Mouse (Mus musculus) hindbrain, embryonic 10.5 days (tissue): ENCODE measurements around the gene Sh3d19. TPM values are rescaled to one million over a fixed set of nuclear protein-coding genes. Genes with fewer than 3 reads are reported as not detected.

ENCODE experiments used
- DNase-seq: peaks from one replicate; pipeline ENCODE4 v3.0.0-alpha.2; 2017; ENCODE audit warnings: low spot score
- H3K27ac ChIP-seq: fragments of 300-500 bp; sonication (generic); 2 replicates; pipeline ENCODE4 v1.5.1; 2016; ENCODE audit warnings: mild to moderate bottlenecking, moderate library complexity
- H3K27me3 ChIP-seq: fragments of 300-500 bp; sonication (generic); 2 replicates; pipeline ENCODE4 v1.6.1; 2016; ENCODE audit warnings: mild to moderate bottlenecking; ENCODE audit not compliant: poor library complexity, insufficient read depth, severe bottlenecking
- H3K36me3 ChIP-seq: fragments of 300-500 bp; sonication (generic); 2 replicates; pipeline ENCODE4 v1.6.1; 2016; ENCODE audit warnings: mild to moderate bottlenecking, moderate library complexity
- H3K4me1 ChIP-seq: fragments of 300-500 bp; sonication (generic); replicated peaks from 2 replicates; pipeline ENCODE4 v1.6.1; 2016; ENCODE audit warnings: mild to moderate bottlenecking
- H3K4me3 ChIP-seq: fragments of 300-500 bp; sonication (generic); 2 replicates; pipeline ENCODE4 v1.5.1; 2016; ENCODE audit warnings: mild to moderate bottlenecking, moderate library complexity
- H3K9me3 ChIP-seq: fragments of 300-500 bp; sonication (generic); 2 replicates; pipeline ENCODE4 v1.6.1; 2016; ENCODE audit warnings: mild to moderate bottlenecking, moderate library complexity
- WGBS: fragments of 180-500 bp; shearing (Covaris S2); methylation state at CpG from one replicate; pipeline ENCODE4 v1.1.7; 2016; 5-methylcytosine and 5-hydroxymethylcytosine counted together
- polyA plus RNA-seq: library from polyadenylated mRNA; unstranded; fragments of >200 nt; fragmentation: Nextera tagmentation; extraction: Ambion mirVana; gene quantifications from 2 replicates; pipeline ENCODE4 v1.2.1, GENCODE M21; 2016

Gene Sh3d19
- polyA plus RNA-seq, 1 experiment from 2014 or later = 9.0 TPM

DNA sequence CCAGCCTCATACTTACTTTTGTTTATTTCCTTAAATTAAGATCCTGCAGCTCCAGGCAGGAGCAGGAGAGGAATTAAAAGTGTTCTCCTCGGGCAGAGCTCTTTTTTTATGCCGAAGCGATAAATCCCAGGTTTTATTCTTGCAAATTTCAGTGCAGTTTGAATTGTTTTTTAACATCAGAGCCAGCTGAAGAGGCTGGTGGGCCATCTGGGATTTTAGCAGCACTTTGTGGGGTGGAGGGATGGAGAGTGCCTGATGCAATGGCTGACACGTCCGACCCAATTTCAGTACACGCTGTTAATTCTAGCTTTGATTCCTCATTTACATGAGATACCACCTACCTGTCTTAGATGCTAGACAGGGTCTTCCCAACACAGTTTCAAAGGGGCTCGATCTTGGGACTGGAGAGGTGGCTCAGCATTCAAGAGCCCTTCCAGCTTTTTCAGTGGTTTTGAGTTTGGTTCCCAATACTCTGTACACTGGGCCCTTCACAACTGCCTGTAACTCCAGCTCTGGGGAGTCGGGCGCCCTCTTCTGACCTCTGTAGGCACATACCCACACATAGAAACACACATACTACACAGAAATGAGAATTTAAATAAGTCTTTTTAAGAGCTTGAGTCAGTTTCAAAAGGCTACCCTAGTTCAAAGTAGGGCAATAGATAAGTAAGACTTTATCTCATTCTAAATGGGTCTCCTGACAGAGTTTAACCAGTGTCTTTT lies 76.9 kb downstream of the Sh3d19 start:
- no peaks in the 10 kb centered on the region for H3K4me1 ChIP-seq
- WGBS = 95% methylated on average over 9 of the region's 9 CpGs
- DNase-seq = no peak
- H3K4me3 ChIP-seq = no peak overlapping the region
- no peaks in the 10 kb centered on the region for H3K9me3 ChIP-seq
- peaks cover 12% of the 10 kb centered on the region for H3K36me3 ChIP-seq
- H3K27ac ChIP-seq = no peak overlapping the region
- H3K27me3 ChIP-seq = no peaks in the 10 kb centered on the region

DNA sequence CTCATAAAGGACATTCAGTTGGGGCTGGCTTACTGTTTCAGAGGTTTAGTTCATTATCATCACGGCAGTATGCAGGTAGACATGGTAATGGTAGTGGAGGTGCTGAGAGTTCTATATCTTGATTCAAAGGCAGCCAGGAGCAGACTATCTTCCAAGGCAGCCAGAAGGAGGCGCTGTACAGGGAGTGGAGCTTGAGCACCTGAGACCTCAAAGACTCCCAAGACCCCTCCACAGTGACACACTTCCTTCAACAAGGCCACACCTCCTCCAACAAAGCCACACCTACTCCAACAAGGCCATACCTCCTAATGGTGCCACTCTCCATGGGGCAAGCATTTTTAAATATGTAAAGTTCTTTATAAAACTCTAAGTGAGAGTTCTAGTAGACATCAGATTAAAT lies 78.1 kb downstream of the Sh3d19 start:
- WGBS = 77% methylated on average over 2 of the region's 2 CpGs
- DNase-seq = no peak
- Histone ChIP-seq H3K9me3 (no peaks in the 10 kb centered on the region), H3K36me3 (peaks cover 7% of the 10 kb centered on the region), H3K4me1 (no peaks in the 10 kb centered on the region), H3K27me3 (no peaks in the 10 kb centered on the region), H3K27ac (no peak overlapping the region), H3K4me3 (no peak overlapping the region)

DNA sequence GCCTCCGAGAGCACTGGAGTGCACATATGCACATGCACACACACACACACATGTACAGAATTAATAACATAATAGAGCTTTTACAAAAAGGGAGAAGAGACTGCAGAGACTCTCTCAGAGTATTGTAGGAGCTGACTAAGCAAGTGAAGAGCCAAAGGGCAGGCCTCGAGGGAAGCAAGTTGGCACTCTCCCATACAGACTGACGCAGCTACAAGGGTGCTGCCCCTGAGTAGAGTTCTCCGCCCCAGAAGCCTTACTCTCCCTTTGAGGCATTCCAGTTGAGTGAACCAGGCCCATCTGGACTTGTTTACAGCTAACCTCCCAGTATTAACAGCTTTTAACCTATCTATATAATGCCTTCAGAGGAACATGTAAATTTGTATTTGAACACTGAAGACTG lies 85.8 kb downstream of the Sh3d19 start:
- Histone ChIP-seq H3K36me3 (no peaks in the 10 kb centered on the region), H3K9me3 (no peaks in the 10 kb centered on the region), H3K4me3 (no peak overlapping the region), H3K4me1 (no peaks in the 10 kb centered on the region; the same call in 1 of the 2 replicates), H3K27me3 (no peaks in the 10 kb centered on the region), H3K27ac (no peak overlapping the region)
- DNase-seq = no peak
- 80% methylated on average over 4 of the region's 4 CpGs for WGBS

- Histone ChIP-seq H3K9me3 (no peaks in the 10 kb centered on the region), H3K36me3 (no peaks in the 10 kb centered on the region), H3K4me1 (no peaks in the 10 kb centered on the region; the same call in 1 of the 2 replicates), H3K27ac (peak overlapping the region; percentile 35; the same call in 1 of the 2 replicates), H3K4me3 (no peak overlapping the region), H3K27me3 (no peaks in the 10 kb centered on the region)
- WGBS = 71% methylated on average over 6 of the region's 6 CpGs
- DNase-seq = no peak
These were observed 86.7 kb downstream of the Sh3d19 start for GRCm38 (mm10) chr3:86057436-86058095.

DNA sequence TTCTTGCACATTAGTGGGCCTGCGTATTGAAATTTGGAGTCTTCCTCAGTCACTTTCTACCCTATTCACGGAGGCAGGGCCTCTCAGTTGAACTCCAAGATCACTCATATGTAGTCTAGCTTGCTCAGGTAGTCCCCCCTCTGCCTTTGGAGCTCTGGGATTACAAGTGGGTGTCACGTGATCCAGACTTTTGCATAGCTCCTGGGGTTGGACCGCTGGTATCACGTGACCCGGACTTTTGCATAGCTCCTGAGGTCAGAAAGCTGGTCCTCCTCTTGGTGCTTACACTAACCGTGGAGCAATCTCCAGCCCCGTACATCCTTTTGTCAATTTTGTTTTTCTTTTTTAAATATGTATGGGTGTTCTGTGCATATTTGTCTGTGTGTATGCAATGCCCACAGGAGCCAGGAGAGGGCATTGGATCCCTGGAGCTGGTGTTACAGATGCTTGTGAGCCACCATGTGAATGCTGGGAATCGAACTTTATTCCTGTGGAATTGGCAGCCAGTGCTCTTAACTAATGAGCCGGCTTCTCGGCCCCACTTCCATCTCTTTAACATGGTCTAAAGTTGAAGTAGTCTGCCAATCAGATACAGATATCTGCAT lies 98.8 kb downstream of the Sh3d19 start:
- no peak overlapping the region for H3K27ac ChIP-seq
- no peaks in the 10 kb centered on the region for H3K4me1 ChIP-seq
- H3K36me3 ChIP-seq = no peaks in the 10 kb centered on the region
- no peaks in the 10 kb centered on the region for H3K27me3 ChIP-seq
- H3K4me3 ChIP-seq = no peak overlapping the region
- no peak for DNase-seq
- WGBS = 90% methylated on average over 11 of the region's 11 CpGs
- no peaks in the 10 kb centered on the region for H3K9me3 ChIP-seq

DNA sequence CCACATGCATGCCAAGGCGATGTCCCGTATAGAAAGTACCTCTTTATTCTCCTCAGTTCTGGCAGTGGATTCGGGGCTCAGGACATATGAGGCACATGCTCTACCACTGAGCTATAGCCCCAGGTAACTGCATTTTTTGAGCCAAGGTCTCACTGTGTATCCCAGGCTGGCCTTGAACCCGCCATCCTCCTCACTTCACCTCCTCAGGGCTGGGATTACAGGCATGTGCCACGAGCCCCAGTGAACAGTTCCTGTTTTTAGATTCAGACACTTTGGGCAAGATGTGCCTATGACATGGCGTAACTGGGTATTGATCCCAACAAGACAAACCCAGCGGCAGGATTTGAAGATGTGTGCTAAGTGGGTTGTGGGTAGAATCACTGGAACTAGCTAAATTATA lies 99.9 kb downstream of the Sh3d19 start:
- WGBS = 93% methylated on average over 7 of the region's 7 CpGs
- DNase-seq = no peak
- no peaks in the 10 kb centered on the region for H3K27me3 ChIP-seq
- no peaks in the 10 kb centered on the region for H3K9me3 ChIP-seq
- no peaks in the 10 kb centered on the region for H3K4me1 ChIP-seq
- H3K4me3 ChIP-seq = no peak overlapping the region
- H3K27ac ChIP-seq = no peak overlapping the region
- no peaks in the 10 kb centered on the region for H3K36me3 ChIP-seq

GRCm38 (mm10) chr3:86072066-86072465 lies 101.2 kb downstream of the Sh3d19 start:
- H3K27ac ChIP-seq = no peak overlapping the region
- DNase-seq = no peak
- H3K4me1 ChIP-seq = no peaks in the 10 kb centered on the region
- no peaks in the 10 kb centered on the region for H3K27me3 ChIP-seq
- 91% methylated on average over 3 of the region's 3 CpGs for WGBS
- H3K4me3 ChIP-seq = no peak overlapping the region
- no peaks in the 10 kb centered on the region for H3K36me3 ChIP-seq
- no peaks in the 10 kb centered on the region for H3K9me3 ChIP-seq

DNA sequence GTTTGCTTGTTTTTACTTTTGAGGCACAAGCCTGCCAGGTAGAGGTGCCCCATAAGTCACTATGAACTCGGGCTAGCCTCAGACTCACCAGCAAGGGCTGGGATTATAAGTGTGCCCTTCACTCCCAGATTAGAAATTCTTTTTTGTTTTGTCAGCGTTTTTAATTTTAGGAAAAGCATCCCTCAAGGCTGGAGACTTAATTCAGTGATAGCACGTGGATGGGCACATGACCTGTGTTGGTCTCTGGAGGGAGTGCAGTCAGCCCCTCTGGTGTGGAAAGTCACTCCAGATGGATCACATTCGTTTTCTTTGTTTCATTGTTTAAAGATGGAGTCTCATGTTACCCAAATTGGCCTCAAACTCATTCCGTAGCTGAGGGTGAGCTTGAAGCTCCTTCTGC lies 102.0 kb downstream of the Sh3d19 start:
- 75% methylated on average over 5 of the region's 5 CpGs for WGBS
- no peak overlapping the region for H3K4me3 ChIP-seq

DNA sequence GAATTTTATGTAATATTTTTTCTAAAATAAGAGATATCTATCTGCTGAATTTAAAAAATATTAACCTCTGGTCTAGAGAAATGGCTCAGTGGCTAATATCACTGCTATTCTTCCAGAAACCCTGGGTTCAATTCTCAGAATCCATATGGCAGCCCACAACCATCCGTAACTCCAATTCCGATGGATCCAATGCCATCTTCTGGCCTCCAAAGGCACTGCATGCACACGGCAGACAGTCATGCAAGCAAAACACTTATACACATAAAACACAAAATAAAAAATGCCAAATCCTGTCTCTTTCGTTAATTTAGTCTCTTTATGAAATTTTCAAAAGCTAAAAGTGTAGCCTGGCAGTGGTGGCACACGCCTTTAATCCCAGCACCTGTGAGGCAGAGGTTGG lies 104.7 kb downstream of the Sh3d19 start:
- 90% methylated on average over 5 of the region's 5 CpGs for WGBS
- Histone ChIP-seq H3K9me3 (no peaks in the 10 kb centered on the region), H3K27me3 (no peaks in the 10 kb centered on the region)

More for the DNA sequence above, 102.0 kb downstream of the Sh3d19 start:
- Histone ChIP-seq H3K36me3 (no peaks in the 10 kb centered on the region), H3K27ac (no peak overlapping the region), H3K9me3 (no peaks in the 10 kb centered on the region), H3K27me3 (no peaks in the 10 kb centered on the region), H3K4me1 (no peaks in the 10 kb centered on the region)
- DNase-seq = no peak

DNA sequence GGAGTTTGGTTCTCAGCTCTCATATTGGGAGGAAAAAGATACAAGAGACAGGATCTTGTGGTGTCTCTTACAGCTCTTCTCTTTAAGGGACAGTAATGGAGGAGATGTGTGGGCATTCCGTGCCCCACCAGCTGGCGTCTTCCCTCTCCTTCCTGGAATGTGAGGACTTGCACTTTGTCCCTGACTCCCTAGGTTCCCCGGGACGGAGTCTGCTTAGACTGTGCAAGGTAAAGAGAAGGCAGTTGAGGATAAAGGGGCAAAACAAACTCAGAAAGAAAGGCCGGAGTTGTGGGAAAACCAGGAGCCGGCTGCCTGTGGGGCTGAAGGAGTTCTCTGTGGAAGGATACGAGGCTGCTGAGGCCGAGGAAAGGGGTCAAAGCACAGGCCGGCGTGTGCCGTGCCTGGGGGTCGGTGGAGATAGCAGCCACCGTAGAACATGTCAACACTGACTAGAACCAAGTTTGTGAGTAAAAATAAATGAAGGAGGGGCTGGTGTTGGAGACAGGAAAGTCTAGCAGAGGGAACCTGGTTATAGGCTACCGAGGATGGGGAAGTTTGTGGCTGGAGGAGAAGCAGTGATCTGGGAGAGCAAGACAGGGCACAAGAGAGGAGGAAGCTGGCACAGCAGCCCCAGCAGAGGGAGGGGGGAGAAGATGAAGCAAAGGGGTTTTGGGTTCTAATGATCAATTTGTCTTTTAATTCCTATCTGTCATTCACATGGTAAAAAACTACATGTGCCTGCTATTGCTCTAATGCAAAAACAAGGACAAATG lies 105.8 kb downstream of the Sh3d19 start:
- H3K9me3 ChIP-seq = no peaks in the 10 kb centered on the region
- H3K27ac ChIP-seq = no peak overlapping the region

More for the DNA sequence above, 104.7 kb downstream of the Sh3d19 start:
- Histone ChIP-seq H3K4me3 (no peak overlapping the region), H3K4me1 (no peaks in the 10 kb centered on the region), H3K36me3 (no peaks in the 10 kb centered on the region), H3K27ac (no peak overlapping the region)
- DNase-seq = no peak

GRCm38 (mm10) chr3:86083051-86083450 lies 112.1 kb downstream of the Sh3d19 start:
- no peak for DNase-seq
- WGBS = 90% methylated on average over 8 of the region's 8 CpGs
- H3K36me3 ChIP-seq = 0 out of 2 replicates have a peak, but pooled peaks cover 2% of the 10 kb centered on the region

More for the DNA sequence above, 105.8 kb downstream of the Sh3d19 start:
- 82% methylated on average over 14 of the region's 14 CpGs for WGBS
- H3K4me3 ChIP-seq = no peak overlapping the region
- no peaks in the 10 kb centered on the region for H3K4me1 ChIP-seq
- no peak for DNase-seq
- no peaks in the 10 kb centered on the region for H3K36me3 ChIP-seq
- no peaks in the 10 kb centered on the region for H3K27me3 ChIP-seq

DNA sequence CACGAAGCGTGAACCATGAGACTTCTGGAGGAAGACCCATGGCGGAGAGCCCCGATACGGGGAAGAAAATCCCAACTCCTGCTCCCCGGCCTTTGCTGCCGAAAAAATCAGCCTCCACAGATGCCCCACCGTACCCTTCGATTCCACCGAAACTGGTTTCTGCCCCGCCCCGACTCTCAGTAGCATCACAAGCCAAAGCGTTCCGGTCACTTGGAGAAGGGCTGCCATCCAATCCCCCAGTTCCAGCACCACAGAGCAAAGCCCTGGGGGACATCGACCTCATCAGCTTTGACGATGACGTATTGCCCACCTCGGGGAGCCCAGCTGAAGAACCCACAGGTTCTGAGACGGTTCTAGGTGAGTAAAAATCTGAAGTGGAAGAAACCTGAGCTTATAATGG lies 114.1 kb downstream of the Sh3d19 start:
- Histone ChIP-seq H3K27ac (no peak overlapping the region), H3K36me3 (0 out of 2 replicates have a peak, but pooled peaks cover 2% of the 10 kb centered on the region), H3K27me3 (no peaks in the 10 kb centered on the region), H3K4me3 (no peak overlapping the region), H3K4me1 (no peaks in the 10 kb centered on the region), H3K9me3 (no peaks in the 10 kb centered on the region)
- no peak for DNase-seq
- WGBS = 94% methylated on average over 19 of the region's 19 CpGs

More at GRCm38 (mm10) chr3:86083051-86083450, 112.1 kb downstream of the Sh3d19 start:
- no peaks in the 10 kb centered on the region for H3K4me1 ChIP-seq
- H3K27me3 ChIP-seq = no peaks in the 10 kb centered on the region
- no peaks in the 10 kb centered on the region for H3K9me3 ChIP-seq
- H3K27ac ChIP-seq = no peak overlapping the region
- H3K4me3 ChIP-seq = no peak overlapping the region
